Mouse (Mus musculus) heart, postnatal 36 days (tissue): ENCODE data around the gene Ttll13. TPM values are rescaled to one million over a fixed set of nuclear protein-coding genes. Genes with fewer than 3 reads are reported as not detected.

ENCODE experiments used
- DNase-seq, 2 experiments: peaks; one replicate each; pipeline ENCODE4 v3.0.0; 2021 to 2022
- intact Hi-C: fragments of 180-260 bp; cut with DNase I; formaldehyde crosslinking; loops from one replicate; pipeline ENCODE4 v1.15.1; 2025
- total RNA-seq, 2 experiments: library from RNA; stranded (reverse); gene quantifications; 2 replicates each; pipeline ENCODE4 v1.2.3; 2021

Gene Ttll13
- total RNA-seq, 2 experiments from 2014 or later, result 0.14 to 0.53 TPM

DNA sequence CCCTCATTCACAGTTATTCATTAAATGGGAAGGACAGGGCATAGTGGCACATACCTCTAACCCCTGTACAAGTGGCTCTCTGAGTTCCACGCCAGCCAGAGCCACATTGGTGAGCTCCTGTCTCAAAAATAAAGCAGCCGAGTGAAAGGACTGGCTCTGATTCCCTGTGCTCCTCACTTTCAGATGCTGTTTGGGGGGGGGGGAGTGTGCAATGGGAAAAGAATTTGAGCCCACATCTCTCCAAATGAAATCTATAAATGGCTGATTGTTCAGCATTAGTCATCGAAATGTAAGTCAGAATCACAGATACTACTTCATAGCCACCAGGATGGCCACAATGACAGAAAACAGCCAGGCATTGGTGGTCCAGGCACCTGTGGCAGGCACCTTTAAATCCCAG, 50.9 kb downstream of the Ttll13 start:
- intact Hi-C loops, result no loop called here
- DNase-seq, result no peak

DNA sequence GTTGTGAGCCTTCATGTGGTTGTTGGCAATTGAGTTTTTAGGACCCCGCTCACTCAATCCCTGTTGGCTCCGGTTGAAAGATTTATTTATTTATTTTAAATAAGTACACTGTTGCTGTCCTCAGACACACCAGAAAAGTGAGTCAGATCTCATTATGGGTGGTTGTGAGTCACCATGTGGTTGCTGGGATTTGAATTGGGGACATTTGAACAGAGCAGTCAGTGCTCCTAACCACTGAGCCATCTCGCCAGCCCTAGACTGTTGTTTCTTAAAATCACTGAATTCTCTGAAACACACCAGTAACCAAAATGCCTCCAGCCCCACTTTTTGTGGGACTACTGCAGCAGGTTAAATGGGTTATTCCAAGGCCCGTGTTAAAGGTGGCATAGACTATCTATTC, 52.6 kb downstream of the Ttll13 start:
- no peak for DNase-seq
- intact Hi-C loops, result no loop called here

DNA sequence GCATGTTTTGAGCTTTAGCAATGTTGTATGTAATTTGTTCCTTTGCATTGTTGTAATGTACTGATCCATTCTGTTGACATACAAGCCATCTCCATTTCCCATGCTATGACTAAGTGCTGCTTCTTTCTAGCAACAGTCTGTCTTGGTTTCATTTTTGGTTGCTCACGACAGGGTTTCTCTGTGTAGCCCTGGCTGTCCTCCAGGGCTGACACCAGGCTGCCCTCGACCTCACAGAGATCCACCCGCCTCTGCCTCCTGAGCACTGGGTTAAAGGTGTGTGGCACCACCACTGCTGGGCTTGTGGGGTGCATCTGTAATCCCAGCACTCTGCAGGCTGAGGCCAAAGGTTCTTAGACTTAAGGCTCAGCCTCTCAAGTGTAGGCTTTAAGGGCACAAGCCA, 53.4 kb downstream of the Ttll13 start:
- DNase-seq, result no peak
- intact Hi-C loops, result no loop called here

DNA sequence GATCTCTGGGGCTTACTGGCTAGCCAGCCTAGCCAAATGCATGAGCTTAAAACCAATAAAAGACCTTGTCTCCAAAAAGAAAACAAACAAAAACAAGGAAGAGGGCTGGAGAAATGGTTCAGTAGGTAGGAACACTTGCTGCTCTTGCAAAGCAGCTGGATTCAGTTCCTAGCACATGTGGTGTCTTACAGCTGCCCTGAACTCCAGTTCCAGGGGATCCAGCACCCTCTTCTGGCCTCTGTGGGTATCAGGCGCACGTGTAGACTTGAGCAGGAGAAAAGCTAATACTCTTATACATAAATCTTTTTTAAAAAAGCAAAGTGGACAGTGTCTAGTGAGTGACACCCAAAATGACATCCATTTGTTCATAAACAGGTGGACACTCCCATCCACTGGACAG, 55.3 kb downstream of the Ttll13 start:
- no peak for DNase-seq
- intact Hi-C loops, result no loop called here

DNA sequence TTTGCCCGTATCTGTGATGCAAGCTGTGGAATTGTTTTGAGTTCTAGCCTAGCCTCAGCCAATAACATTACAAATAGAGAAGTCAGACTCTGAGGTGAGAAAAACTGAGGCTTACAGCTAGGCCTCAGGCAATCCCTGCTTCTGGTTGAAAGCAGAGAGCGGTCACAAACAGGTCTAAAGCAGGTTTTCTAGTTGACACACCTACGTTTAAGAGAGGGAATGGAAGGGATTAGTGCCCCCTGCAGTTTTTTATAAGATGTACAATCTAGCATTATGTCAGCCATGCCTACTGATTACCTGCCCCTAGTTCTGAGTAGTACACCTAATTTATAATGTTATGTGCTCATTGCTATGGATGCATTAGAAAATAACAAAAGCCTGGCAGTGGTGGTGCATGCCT, 61.6 kb downstream of the Ttll13 start:
- no peak for DNase-seq
- intact Hi-C loops, result no loop called here

Other genes starting within 250 kb of the Ttll13 start
- gene Zfp710, start 221.6 kb upstream of the Ttll13 start, total RNA-seq, result 10 to 100 TPM; 27.4 to 28.0 TPM
- gene Idh2, start 131.0 kb upstream of the Ttll13 start, total RNA-seq, result 1,000 to 10,000 TPM; 1,714 to 2,029 TPM
- 10 to 100 TPM; 12.1 to 12.4 TPM for gene Sema4b, start 59.5 kb upstream of the Ttll13 start, total RNA-seq
- 10 to 100 TPM; 15.6 to 16.3 TPM for gene Cib1, start 13.6 kb upstream of the Ttll13 start, total RNA-seq
- gene Gdpgp1, start 13.5 kb upstream of the Ttll13 start, total RNA-seq, result 1 to 10 TPM; 1.5 to 1.8 TPM
- 10 to 100 TPM; 26.7 to 29.0 TPM for gene Ngrn, start 14.8 kb downstream of the Ttll13 start, total RNA-seq
- 1 to 10 TPM; 6.2 to 7.2 TPM for gene Vps33b, start 23.3 kb downstream of the Ttll13 start, total RNA-seq
- gene Prc1, start 48.1 kb downstream of the Ttll13 start, total RNA-seq, result 1 to 10 TPM; 2.2 to 2.5 TPM
- gene Rccd1, start 78.1 kb downstream of the Ttll13 start, total RNA-seq, result 1 to 10 TPM; 3.8 to 7.0 TPM
- gene Unc45a, start 94.6 kb downstream of the Ttll13 start, total RNA-seq, result 10 to 100 TPM; 15.5 to 16.9 TPM
- 10 to 100 TPM; 36.1 to 36.4 TPM for gene Hddc3, start 96.7 kb downstream of the Ttll13 start, total RNA-seq
- gene Man2a2, start 125.0 kb downstream of the Ttll13 start, total RNA-seq, result 10 to 100 TPM; 60.0 to 62.9 TPM
- 10 to 100 TPM in 1 of 2 experiments, 1 to 10 TPM in 1; 6.9 to 16.0 TPM for gene Fes, start 141.6 kb downstream of the Ttll13 start, total RNA-seq
- 100 to 1,000 TPM; 111 to 120 TPM for gene Furin, start 159.1 kb downstream of the Ttll13 start, total RNA-seq